Mouse (Mus musculus): ENCODE measurements around the gene Olfr91. TPM values are rescaled to one million over a fixed set of nuclear protein-coding genes. Genes with fewer than 3 reads are reported as not detected.
"Not testable (repeated sequence)": the region's sequence is repeated elsewhere in the genome, so short reads cannot be mapped to it uniquely, and the experiment has no call there.

Gene Olfr91
- polyA plus RNA-seq (2016; fragmentation: Nextera tagmentation; extraction: Ambion mirVana): not detected in 2 replicates

DNA sequence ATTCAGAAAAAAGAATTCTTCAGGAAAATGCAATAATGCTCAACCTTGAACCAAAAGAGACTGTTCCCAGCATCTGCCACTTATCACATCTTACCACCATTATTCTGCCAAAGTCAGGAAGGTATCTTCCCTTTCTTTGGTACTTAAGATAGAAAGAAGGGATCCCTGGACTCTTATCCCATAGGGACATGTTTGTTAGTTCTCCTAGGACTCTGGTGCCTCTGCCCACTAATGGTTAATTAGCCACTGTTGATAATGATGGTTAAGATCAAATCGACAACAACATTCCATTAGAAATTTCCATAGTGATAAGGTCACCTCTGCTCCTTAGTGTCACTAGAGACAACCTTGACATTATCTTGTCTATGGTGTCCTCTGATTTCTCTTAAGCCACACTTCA lies at the start of gene Olfr91:
Olfr91 (minus strand) TSS at position 101 of the 400 bp plus-strand sequence.
- H3K27me3 ChIP-seq (replicated peaks): no peaks in the 10 kb centered on the region
- no peaks in the 10 kb centered on the region for H3K4me1 ChIP-seq
- no peak within 1 kb of the TSS for H3K9ac ChIP-seq
- H3K4me3 ChIP-seq: no peak within 1 kb of the TSS
- ATAC-seq: no peak
- H3K4me2 ChIP-seq: no peak within 1 kb of the TSS
- H3K9me3 ChIP-seq (replicated peaks): no peaks in the 10 kb centered on the region
- 66% methylated on average over 1 of the region's 1 CpGs for WGBS (ENCODE audit: insufficient replicate concordance)
- no peak within 1 kb of the TSS for H3K27ac ChIP-seq
- H3K36me3 ChIP-seq: no peaks in the 10 kb centered on the region

DNA sequence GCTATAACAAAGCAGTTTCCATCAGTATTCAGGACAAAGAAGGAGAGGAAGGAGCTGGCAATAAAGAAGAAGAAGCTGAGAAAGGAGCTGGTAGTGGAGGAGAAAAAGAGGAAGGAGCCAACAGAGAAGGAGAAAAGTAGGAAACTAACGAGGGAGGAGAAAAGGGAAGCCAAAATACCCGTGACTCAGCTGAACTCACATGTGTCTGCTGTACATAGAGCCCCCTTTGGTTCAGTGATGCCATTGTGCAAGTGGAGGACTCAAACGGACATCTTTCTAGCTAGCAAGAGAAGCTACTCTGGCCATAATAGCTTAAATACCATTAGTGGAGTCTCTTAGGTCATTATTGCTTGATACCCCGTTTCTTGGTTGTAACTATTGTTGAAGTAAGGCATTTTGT lies 33.3 kb upstream of the Olfr91 start:
- not testable (repeated sequence) for H3K9ac ChIP-seq; H3K9me3 ChIP-seq (replicated peaks); H3K4me2 ChIP-seq; H3K27me3 ChIP-seq (replicated peaks); H3K27ac ChIP-seq; H3K4me3 ChIP-seq; H3K36me3 ChIP-seq; ATAC-seq; H3K4me1 ChIP-seq
- 21% methylated on average over 4 of the region's 4 CpGs for WGBS (ENCODE audit: insufficient replicate concordance)

DNA sequence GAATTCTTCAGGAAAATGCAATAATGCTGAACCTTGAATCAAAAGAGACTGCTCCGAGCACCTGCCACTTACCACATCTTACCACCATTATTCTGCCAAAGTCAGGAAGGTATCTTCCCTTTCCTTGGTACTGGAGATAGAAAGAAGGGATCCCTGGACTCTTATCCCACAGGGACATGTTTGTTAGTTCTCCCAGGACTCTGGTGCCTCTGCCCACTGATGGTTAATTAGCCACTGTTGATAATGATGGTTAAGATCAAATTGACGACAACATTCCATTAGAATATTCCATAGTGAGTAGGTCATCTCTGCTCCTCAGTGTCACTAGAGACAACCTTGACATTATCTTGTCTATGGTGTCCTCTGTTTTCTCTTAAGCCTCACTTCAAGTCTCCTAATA lies 21.9 kb upstream of the Olfr91 start, which contains the start of gene Olfr92:
Olfr92 (minus strand) TSS at position 101 of the 400 bp plus-strand sequence.
- 63% methylated on average over 2 of the region's 2 CpGs for WGBS (ENCODE audit: insufficient replicate concordance)
- H3K4me1 ChIP-seq: no peaks in the 10 kb centered on the region

DNA sequence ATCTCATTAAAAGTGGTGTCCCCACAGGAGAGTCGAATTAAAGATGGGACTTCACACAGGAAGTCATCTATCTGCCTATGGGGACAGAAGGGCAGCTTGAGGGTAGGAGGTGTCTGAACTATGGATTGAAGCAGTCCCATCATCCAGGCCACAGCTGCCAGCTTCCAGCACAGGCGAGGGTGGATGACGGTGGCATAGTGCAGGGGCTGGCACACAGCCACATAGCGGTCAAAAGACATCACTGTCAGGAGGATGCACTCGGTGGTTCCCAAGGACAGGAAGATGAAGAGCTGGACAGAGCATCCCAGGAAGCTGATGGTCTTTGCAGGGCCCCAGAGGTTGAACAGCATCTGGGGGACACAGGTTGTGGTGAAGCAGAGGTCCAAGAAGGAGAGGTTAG lies 4.8 kb downstream of the Olfr91 start:
- no peak for ATAC-seq
- Histone ChIP-seq H3K36me3 (no peaks in the 10 kb centered on the region), H3K9me3 (replicated peaks) (no peaks in the 10 kb centered on the region), H3K27ac (no peak overlapping the region), H3K9ac (no peak overlapping the region), H3K4me2 (no peak overlapping the region), H3K4me3 (no peak overlapping the region), H3K27me3 (replicated peaks) (no peaks in the 10 kb centered on the region), H3K4me1 (no peaks in the 10 kb centered on the region)
- WGBS (ENCODE audit: insufficient replicate concordance): 59% methylated on average over 5 of the region's 5 CpGs

More for the DNA sequence above, 21.9 kb upstream of the Olfr91 start, which contains the start of gene Olfr92:
- Histone ChIP-seq H3K27ac (no peak within 1 kb of the TSS), H3K4me2 (no peak within 1 kb of the TSS), H3K9me3 (replicated peaks) (no peaks in the 10 kb centered on the region), H3K27me3 (replicated peaks) (no peaks in the 10 kb centered on the region), H3K9ac (no peak within 1 kb of the TSS), H3K4me3 (no peak within 1 kb of the TSS), H3K36me3 (no peaks in the 10 kb centered on the region)
- ATAC-seq: no peak

DNA sequence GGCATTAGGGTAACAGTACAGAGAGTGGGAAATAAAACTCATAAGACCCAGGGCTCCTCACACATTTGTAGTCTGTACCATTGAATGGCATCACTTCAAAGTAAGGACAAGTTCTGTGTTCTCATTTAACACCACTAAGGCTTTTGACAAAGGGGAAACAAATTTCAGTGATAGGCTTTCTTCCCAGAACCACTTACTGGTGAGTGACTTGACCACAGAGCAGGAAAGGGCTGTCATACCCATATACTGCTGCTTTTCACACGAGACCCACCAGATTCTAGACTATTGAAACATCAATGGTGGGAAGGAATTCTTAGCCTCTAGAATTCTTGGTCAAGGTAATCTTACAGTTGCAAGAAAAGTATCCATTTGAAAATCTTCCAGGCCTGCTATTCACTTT lies 5.9 kb downstream of the Olfr91 start:
- no peak for ATAC-seq
- Histone ChIP-seq H3K27me3 (replicated peaks) (no peaks in the 10 kb centered on the region), H3K36me3 (no peaks in the 10 kb centered on the region), H3K4me2 (no peak overlapping the region), H3K4me1 (no peaks in the 10 kb centered on the region), H3K27ac (no peak overlapping the region), H3K9ac (no peak overlapping the region), H3K9me3 (replicated peaks) (no peaks in the 10 kb centered on the region), H3K4me3 (no peak overlapping the region)
- 24% methylated on average over 1 of the region's 1 CpGs for WGBS (ENCODE audit: insufficient replicate concordance)

DNA sequence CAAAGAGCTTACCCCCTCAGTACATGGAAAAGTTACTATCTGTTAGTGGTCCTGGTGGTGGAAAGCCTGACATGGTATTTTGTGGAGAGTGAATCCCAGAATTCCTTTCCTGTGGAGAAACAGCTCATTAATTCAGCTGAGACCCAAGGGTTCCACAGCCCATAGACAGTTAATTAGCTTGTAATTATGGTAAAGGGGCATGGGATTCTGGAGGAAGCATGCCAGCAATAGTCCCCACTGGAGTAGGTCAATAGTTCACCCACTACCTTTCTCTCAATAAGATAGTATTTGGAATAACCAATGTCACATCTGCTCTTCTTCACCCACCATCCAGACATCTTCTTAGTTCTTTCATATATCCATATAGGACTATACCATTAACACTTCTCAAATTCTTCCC lies 9.7 kb downstream of the Olfr91 start, which contains the start of gene Olfr90:
Olfr90 (minus strand) TSS at position 101 of the 400 bp plus-strand sequence.
- no peaks in the 10 kb centered on the region for H3K4me1 ChIP-seq
- no peak within 1 kb of the TSS for H3K27ac ChIP-seq
- no peak within 1 kb of the TSS for H3K4me3 ChIP-seq
- no peak within 1 kb of the TSS for H3K9ac ChIP-seq
- ATAC-seq: no peak
- H3K36me3 ChIP-seq: no peaks in the 10 kb centered on the region
- H3K27me3 ChIP-seq (replicated peaks): no peaks in the 10 kb centered on the region
- no peaks in the 10 kb centered on the region for H3K9me3 ChIP-seq (replicated peaks)
- no peak within 1 kb of the TSS for H3K4me2 ChIP-seq

DNA sequence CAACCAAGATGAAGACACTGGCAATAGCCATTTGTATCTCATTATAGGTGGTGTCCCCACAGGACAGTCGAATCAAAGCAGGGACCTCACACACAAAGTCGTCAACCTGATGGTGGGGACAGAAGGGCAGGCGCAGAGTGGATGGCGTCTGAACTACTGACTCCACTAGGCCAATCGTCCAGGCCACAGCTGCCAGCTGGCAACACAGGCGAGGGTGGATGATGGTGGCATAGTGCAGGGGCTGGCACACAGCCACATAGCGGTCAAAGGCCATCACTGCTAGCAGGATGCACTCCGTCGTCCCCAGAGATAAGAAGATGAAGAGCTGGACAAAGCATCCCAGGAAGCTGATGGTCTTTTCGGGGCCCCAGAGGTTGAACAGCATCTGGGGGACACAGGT lies 12.5 kb downstream of the Olfr91 start:
- Histone ChIP-seq H3K4me3 (no peak overlapping the region), H3K4me1 (no peaks in the 10 kb centered on the region), H3K9me3 (replicated peaks) (no peaks in the 10 kb centered on the region), H3K4me2 (no peak overlapping the region), H3K9ac (no peak overlapping the region), H3K27me3 (replicated peaks) (no peaks in the 10 kb centered on the region), H3K36me3 (no peaks in the 10 kb centered on the region), H3K27ac (no peak overlapping the region)
- WGBS (ENCODE audit: insufficient replicate concordance): 53% methylated on average over 10 of the region's 10 CpGs
- no peak for ATAC-seq

DNA sequence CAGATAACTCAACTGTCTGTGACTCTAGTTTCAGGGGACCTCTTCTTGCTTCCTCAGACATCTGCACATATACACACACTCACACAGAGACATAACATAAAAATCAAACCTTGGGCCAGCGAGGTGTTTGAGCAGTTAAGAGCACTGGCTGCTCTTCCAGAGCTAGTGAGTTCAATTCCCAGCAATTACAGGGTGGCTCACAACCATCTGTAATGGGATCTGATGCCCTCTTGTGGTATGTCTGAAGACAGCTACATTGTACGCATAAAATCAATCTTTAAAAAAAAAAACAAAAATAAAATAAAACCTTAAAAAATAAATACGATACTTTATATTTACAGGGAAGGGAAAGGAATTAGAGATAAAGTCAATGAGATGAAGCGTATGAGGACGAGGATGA lies 13.4 kb downstream of the Olfr91 start:
- Histone ChIP-seq H3K4me3 (no peak overlapping the region), H3K9ac (no peak overlapping the region), H3K27me3 (replicated peaks) (no peaks in the 10 kb centered on the region), H3K27ac (no peak overlapping the region), H3K9me3 (replicated peaks) (no peaks in the 10 kb centered on the region), H3K36me3 (no peaks in the 10 kb centered on the region), H3K4me2 (no peak overlapping the region), H3K4me1 (no peaks in the 10 kb centered on the region)
- no peak for ATAC-seq
- WGBS (ENCODE audit: insufficient replicate concordance): 49% methylated on average over 5 of the region's 5 CpGs

DNA sequence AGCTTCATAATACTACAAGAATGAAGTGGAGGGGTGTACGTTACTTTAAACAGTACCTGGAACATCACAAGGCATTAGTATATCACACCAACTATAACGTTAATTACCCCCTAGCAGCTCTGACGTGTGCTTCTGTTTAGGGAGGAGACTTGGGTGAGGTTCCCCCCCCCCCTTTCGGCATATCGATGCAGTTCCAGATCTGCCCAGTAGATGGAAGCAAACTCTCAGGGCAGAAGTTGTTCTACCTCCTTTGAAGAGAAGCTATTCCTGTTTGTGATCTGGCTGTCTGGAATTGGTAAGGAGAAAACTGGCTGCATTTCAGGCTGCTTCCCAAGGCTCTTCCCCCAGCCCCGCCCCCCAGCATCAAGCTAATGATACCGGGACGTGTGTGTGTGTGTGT lies 14.8 kb downstream of the Olfr91 start:
- no peaks in the 10 kb centered on the region for H3K36me3 ChIP-seq
- no peaks in the 10 kb centered on the region for H3K27me3 ChIP-seq (replicated peaks)
- no peak overlapping the region for H3K4me3 ChIP-seq
- H3K4me1 ChIP-seq: no peaks in the 10 kb centered on the region
- H3K9me3 ChIP-seq (replicated peaks): no peaks in the 10 kb centered on the region
- no peak overlapping the region for H3K9ac ChIP-seq
- H3K4me2 ChIP-seq: no peak overlapping the region
- no peak overlapping the region for H3K27ac ChIP-seq
- ATAC-seq: 0 out of 2 replicates have a peak, but pooled peaks have one; percentile 37
- WGBS (ENCODE audit: insufficient replicate concordance): 5% methylated on average over 8 of the region's 8 CpGs

DNA sequence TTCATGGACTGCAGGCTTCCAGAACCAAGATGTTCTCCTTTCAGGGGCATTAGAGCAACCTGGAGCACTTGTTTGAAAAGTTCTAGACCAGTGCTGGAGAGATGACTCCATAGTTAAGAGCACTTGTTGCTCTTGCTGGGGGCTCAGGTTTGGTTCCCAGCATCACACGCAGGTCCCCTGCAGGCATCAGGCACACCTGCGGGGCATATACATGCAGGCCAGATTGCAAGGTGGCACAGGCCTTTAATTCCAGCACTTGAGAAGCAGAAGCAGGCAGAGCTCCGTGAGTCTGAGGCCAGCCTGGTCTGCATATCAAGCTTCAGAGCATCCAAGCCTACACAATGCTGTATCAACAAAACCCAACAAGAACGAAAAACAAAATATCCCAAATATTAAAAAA lies 16.4 kb downstream of the Olfr91 start:
- H3K36me3 ChIP-seq: no peaks in the 10 kb centered on the region
- no peak for ATAC-seq

DNA sequence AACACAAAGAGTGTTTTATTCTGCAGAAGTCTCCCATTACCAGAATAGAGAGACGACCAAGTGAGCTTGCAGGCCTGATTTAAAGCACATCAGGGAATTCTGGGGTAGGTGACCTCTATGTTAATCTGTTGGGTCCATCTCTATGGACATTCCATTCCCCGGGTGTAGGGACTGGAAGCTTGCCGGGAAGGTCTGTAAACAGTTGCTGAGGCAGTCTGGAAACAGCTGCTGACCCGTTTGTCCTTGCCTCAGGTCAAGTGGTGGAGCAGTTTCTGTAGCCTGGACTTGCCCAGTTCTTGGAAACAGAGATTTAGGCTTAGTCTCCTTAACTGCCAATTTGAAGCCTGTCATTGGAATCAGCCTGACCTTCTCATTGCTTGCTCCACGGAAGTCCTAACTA lies 18.0 kb downstream of the Olfr91 start:
- ATAC-seq: no peak
- no peak overlapping the region for H3K27ac ChIP-seq
- H3K4me2 ChIP-seq: no peak overlapping the region
- no peak overlapping the region for H3K4me3 ChIP-seq
- no peaks in the 10 kb centered on the region for H3K4me1 ChIP-seq
- 28% methylated on average over 5 of the region's 5 CpGs for WGBS (ENCODE audit: insufficient replicate concordance)
- no peaks in the 10 kb centered on the region for H3K27me3 ChIP-seq (replicated peaks)
- H3K9me3 ChIP-seq (replicated peaks): no peaks in the 10 kb centered on the region
- H3K36me3 ChIP-seq: no peaks in the 10 kb centered on the region
- H3K9ac ChIP-seq: no peak overlapping the region

More for the DNA sequence above, 16.4 kb downstream of the Olfr91 start:
- Histone ChIP-seq H3K4me3 (no peak overlapping the region), H3K27me3 (replicated peaks) (no peaks in the 10 kb centered on the region), H3K27ac (no peak overlapping the region), H3K4me2 (no peak overlapping the region), H3K4me1 (no peaks in the 10 kb centered on the region), H3K9ac (no peak overlapping the region), H3K9me3 (replicated peaks) (no peaks in the 10 kb centered on the region)
- WGBS (ENCODE audit: insufficient replicate concordance): 67% methylated on average over 4 of the region's 4 CpGs

DNA sequence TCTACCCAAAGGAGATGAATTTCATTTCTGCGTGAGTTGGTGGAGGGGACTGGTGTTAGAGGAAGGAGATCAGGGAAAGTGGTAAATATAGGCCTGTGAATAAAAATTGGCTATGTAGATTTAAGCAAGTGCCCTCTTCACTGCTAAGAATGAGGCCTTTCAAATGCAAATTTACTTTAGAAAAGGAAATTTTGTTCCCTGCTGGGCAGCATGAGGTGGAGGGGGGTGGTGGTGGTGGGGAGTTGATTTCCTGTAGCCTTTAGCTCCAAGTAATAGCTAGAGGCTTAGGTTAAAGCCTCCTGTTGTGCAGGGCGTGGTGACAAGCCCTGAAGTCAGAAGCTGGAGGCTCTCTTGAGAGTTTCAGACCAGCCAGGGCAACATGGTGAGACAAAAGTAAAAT lies 19.1 kb downstream of the Olfr91 start:
- WGBS (ENCODE audit: insufficient replicate concordance): 45% methylated on average over 2 of the region's 2 CpGs
- no peaks in the 10 kb centered on the region for H3K4me1 ChIP-seq
- H3K27ac ChIP-seq: no peak overlapping the region
- H3K9me3 ChIP-seq (replicated peaks): no peaks in the 10 kb centered on the region
- H3K27me3 ChIP-seq (replicated peaks): no peaks in the 10 kb centered on the region
- no peak for ATAC-seq
- no peak overlapping the region for H3K4me2 ChIP-seq
- H3K4me3 ChIP-seq: no peak overlapping the region
- no peaks in the 10 kb centered on the region for H3K36me3 ChIP-seq
- H3K9ac ChIP-seq: no peak overlapping the region

DNA sequence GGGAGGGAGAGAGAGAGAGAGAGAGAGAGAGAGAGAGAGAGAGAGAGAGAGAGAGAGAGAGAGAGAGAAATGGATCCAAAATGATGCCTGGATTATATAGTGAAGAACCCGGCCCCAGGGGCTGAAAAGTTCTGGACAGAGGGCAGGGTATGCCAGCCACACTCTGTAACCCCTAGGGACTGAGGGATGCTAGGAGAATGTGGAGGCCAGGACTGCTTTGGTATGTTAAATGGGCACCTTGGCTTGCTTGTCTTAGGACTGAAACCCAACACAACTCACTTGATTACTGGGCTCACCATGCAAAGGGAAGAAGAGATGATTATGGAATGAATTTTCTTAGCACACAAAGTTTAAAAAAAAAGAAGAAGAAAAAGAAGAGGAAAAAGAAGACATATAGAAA lies 19.9 kb downstream of the Olfr91 start:
- Histone ChIP-seq H3K27me3 (replicated peaks) (no peaks in the 10 kb centered on the region), H3K27ac (no peak overlapping the region), H3K4me2 (no peak overlapping the region), H3K9ac (no peak overlapping the region), H3K4me3 (no peak overlapping the region), H3K4me1 (no peaks in the 10 kb centered on the region), H3K36me3 (no peaks in the 10 kb centered on the region), H3K9me3 (replicated peaks) (no peaks in the 10 kb centered on the region)
- ATAC-seq: no peak
- WGBS (ENCODE audit: insufficient replicate concordance): 40% methylated on average over 1 of the region's 1 CpGs
